Mouse (Mus musculus) spleen, adult 2 months (tissue): ENCODE results near the gene Postn. TPM values are rescaled to one million over a fixed set of nuclear protein-coding genes. Genes with fewer than 3 reads are reported as not detected.

Source experiments
- DNase-seq, 2 experiments: peaks; one replicate each; pipeline versions ENCODE4 v3.0.0 to v3.0.0-alpha.2; 2012 to 2021; ENCODE audit warnings: low spot score in 2 of 2, low read depth in 1 of 2
- H3K27ac ChIP-seq: fragments of 200-500 bp; 2 replicates; pipeline ENCODE4 v1.5.1; 2012; ENCODE audit warnings: low read length, inconsistent platforms; ENCODE audit not compliant: insufficient read depth
- H3K27me3 ChIP-seq: fragments of 200-500 bp; 2 replicates; pipeline ENCODE4 v1.6.1; 2012; ENCODE audit warnings: mild to moderate bottlenecking, moderate library complexity, low read length, inconsistent platforms; ENCODE audit not compliant: control insufficient read depth, insufficient read depth
- H3K36me3 ChIP-seq: fragments of 200-500 bp; 2 replicates; pipeline ENCODE4 v1.6.1; 2012; ENCODE audit warnings: mild to moderate bottlenecking, low read length, inconsistent platforms; ENCODE audit not compliant: control insufficient read depth, insufficient read depth
- H3K4me1 ChIP-seq: fragments of 200-500 bp; 2 replicates; pipeline ENCODE4 v1.6.1; 2011; ENCODE audit warnings: inconsistent platforms; ENCODE audit not compliant: control insufficient read depth, insufficient read depth, insufficient read length
- H3K4me3 ChIP-seq: fragments of 200-500 bp; 2 replicates; pipeline ENCODE4 v1.5.1; 2011; ENCODE audit warnings: mild to moderate bottlenecking, inconsistent platforms; ENCODE audit not compliant: insufficient read depth, insufficient read length; ENCODE audit errors: extremely low read depth
- CTCF ChIP-seq: fragments of 200-500 bp; IDR thresholded peaks from 2 replicates; pipeline ENCODE4 v1.5.1; 2011; ENCODE audit warnings: mild to moderate bottlenecking, inconsistent platforms; ENCODE audit not compliant: insufficient read depth, insufficient read length, insufficient replicate concordance; ENCODE audit errors: extremely low read depth
- POLR2A ChIP-seq: fragments of 200-500 bp; IDR thresholded peaks from 2 replicates; pipeline ENCODE4 v1.6.1; 2011; ENCODE audit warnings: low read depth, low read length, inconsistent platforms
- WGBS: fragments of 180-500 bp; shearing (Covaris S2); methylation state at CpG from one replicate; pipeline ENCODE4 v1.1.7; 2018; 5-methylcytosine and 5-hydroxymethylcytosine counted together
- polyA plus RNA-seq: library from polyadenylated mRNA; depleted of rRNA; stranded (reverse); fragments of >200 nt; gene quantifications from 2 replicates; pipeline ENCODE4 v1.2.3, GENCODE M21; 2012; rRNA removed

Gene Postn
- polyA plus RNA-seq = 0.96 and 1.4 TPM in 2 replicates

- no peak for TF ChIP-seq CTCF
- TF ChIP-seq POLR2A = no peak
- Histone ChIP-seq H3K4me3 (no peak within 1 kb of the TSS), H3K27me3 (no peaks in the 10 kb centered on the region), H3K27ac (no peak within 1 kb of the TSS), H3K4me1 (no peaks in the 10 kb centered on the region; the same call in 1 of the 2 replicates), H3K36me3 (no peaks in the 10 kb centered on the region)
- 45% methylated on average over 6 of the region's 6 CpGs for WGBS
- DNase-seq = no peak
Observed at GRCm38 (mm10) chr3:54360897-54361296, at the start of gene Postn. TSS of gene Postn (plus strand) at chr3:54361109.

DNA sequence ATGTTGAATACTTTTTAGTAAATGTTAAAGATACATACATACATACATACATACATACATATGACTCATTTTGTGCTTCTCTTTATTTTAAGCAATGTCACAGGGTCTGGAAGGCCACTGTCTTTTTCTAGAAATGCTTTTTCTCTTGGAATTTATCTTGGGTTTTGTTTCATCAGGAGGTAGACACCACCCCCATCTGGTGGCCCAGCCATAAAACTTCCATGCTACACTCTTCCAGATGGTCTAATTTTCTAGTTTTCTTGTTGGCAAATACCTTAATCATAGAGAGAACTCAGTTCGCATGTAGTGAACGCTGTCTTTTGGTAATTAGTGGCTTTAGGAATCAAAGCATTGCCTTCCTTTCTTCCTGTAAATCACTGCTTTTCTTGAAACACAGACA, 46.9 kb upstream of the Postn start:
- H3K4me1 ChIP-seq = no peaks in the 10 kb centered on the region
- DNase-seq = no peak
- WGBS = 88% methylated on average over 2 of the region's 2 CpGs
- H3K27me3 ChIP-seq = no peaks in the 10 kb centered on the region
- H3K4me3 ChIP-seq = no peak overlapping the region
- no peak overlapping the region for H3K27ac ChIP-seq
- no peak for TF ChIP-seq CTCF
- H3K36me3 ChIP-seq = no peaks in the 10 kb centered on the region

DNA sequence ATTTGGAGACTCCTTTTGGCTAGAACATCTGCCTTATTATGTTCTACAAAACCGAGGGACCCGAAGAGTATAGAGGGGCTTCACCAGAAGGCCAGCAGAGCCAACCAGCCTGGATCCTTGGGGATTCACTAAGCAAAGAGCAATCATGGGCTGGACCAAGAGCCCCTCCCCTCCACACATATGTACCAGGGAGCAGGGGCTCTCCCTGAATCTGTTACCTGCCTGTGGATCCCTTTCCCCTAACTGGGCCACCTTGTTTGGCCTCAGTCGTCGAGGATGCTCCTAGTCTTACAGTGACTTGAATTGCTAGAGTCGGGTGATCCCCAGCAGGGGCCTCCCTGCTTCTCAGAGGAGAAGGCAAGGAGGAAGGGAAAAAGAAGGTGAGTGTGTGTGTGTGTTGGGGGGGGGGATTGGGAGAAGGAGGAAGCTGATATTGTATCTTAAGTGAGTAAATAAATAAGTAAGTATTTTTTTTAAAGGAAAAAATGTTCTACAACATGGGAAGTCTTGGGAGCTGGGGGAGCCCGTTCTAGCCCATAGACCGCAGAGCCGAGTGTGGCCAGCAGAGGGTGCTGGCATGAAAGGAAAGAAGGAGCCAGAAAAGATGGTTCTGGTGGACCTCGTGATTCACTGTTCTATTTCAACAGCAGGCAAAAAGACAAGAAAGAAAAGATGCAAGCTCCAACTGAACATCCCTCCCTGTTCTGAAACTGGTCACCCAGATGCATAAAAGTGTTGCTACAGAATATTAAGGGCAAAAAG, 7.8 kb upstream of the Postn start:
- 23% methylated on average over 9 of the region's 9 CpGs for WGBS

DNA sequence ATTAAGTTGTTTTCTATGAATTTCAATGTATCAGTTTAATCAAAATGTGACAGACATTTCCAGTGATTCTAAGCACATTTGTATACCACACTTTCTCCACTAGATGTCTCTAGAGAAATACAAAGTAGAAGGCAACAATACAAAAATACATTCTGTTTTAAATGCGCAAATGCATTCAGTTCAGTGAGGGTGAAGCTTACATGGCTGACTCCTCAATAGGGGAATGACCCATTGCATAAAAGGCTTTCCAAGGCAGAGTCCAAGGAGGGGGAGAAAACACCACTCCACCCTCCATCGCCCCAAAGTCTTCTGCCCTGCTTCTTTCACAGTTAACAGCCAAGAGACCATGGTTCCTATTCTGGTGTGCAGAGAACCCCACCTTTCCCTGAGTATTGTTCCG, 3.3 kb upstream of the Postn start:
- Histone ChIP-seq H3K27ac (no peak overlapping the region), H3K36me3 (no peaks in the 10 kb centered on the region), H3K4me3 (no peak overlapping the region), H3K4me1 (no peaks in the 10 kb centered on the region; the same call in 1 of the 2 replicates), H3K27me3 (no peaks in the 10 kb centered on the region)
- whole genome bisulfite sequencing = 62% methylated on average over 3 of the region's 3 CpGs
- no peak for TF ChIP-seq POLR2A
- TF ChIP-seq CTCF = no peak
- no peak for DNase-seq

More for the DNA sequence above, 7.8 kb upstream of the Postn start:
- Histone ChIP-seq H3K36me3 (no peaks in the 10 kb centered on the region), H3K27me3 (no peaks in the 10 kb centered on the region), H3K4me1 (no peaks in the 10 kb centered on the region), H3K27ac (no peak overlapping the region), H3K4me3 (no peak overlapping the region)
- TF ChIP-seq CTCF (peak; percentile 72; the same call in 1 of the 2 replicates), POLR2A (no peak)
- DNase-seq = peak; percentile 4 to 56

DNA sequence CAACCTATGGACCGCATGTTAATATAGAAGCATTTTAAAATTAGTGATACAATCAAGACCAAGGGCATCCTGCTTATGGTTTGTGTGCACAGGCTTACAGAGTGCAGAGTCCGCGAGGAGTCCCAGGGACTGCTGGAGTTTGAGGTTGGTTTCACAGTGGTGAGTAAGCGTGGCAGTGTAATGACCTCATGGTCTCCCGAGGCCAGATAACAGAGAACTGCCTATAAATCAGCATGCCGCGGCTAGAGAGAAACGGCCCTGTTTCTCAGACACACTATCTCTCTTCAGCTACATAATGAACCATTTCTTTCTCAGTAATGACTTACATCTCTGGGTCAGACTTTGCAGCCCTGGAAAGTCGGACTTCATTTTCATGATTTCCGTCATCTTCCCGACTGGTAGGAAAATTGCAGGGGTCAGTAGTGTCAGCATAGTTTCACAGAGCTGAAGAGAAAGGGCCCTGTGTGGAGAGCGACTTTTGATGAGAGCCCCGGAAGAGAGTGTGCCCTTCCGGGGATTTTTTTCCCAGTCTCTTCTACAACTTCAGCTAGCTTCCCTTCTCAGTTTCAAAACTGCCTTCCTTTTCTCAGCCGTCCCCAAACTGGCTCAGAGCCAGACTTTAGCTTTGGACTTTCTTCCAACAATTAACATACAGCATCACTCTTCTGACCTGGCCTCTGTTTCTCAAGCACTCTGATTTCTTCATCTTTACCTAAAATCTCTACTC, 2.3 kb upstream of the Postn start:
- no peak overlapping the region for H3K4me3 ChIP-seq
- no peak overlapping the region for H3K27ac ChIP-seq
- DNase-seq = no peak
- H3K27me3 ChIP-seq = no peaks in the 10 kb centered on the region
- H3K4me1 ChIP-seq = no peaks in the 10 kb centered on the region; the same call in 1 of the 2 replicates
- TF ChIP-seq CTCF = no peak
- no peak for TF ChIP-seq POLR2A
- WGBS = 37% methylated on average over 15 of the region's 15 CpGs
- H3K36me3 ChIP-seq = no peaks in the 10 kb centered on the region

GRCm38 (mm10) chr3:54361656-54362055, 747 bp downstream of the Postn start:
- Histone ChIP-seq H3K4me1 (no peaks in the 10 kb centered on the region; the same call in 1 of the 2 replicates), H3K27ac (no peak overlapping the region), H3K4me3 (no peak overlapping the region), H3K36me3 (no peaks in the 10 kb centered on the region), H3K27me3 (no peaks in the 10 kb centered on the region)
- no peak for DNase-seq
- TF ChIP-seq CTCF (no peak), POLR2A (no peak)

DNA sequence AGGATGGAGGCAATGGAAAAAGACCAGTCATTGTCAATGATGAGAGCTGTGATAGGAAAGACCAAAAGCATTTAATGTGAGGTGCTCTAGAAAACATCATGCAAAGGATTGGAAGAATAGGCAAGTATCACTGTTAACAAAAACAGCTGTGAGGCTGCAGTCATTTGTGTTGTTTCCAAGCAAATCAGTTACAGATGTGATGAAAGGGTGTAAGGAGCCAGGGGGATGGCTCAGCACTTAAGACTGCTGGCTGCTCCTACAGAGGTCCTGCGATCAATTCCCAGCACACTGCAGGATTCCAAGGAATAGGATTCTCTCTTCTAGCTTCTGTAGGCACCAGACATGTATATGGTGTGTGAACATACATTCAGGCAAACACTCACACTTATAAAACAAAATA, 10.1 kb downstream of the Postn start:
- WGBS = 97% methylated on average over 1 of the region's 1 CpGs
- no peaks in the 10 kb centered on the region for H3K36me3 ChIP-seq

More for the DNA sequence above, 10.1 kb downstream of the Postn start:
- no peak overlapping the region for H3K4me3 ChIP-seq
- no peak for TF ChIP-seq CTCF
- no peak for TF ChIP-seq POLR2A
- no peak for DNase-seq
- H3K27ac ChIP-seq = no peak overlapping the region
- H3K4me1 ChIP-seq = no peaks in the 10 kb centered on the region
- no peaks in the 10 kb centered on the region for H3K27me3 ChIP-seq
